In genomic region chr13:52818760-52819159, GRCm38 (mm10) we compare ENCODE assay signal across 8 mouse cellular contexts.
DNase-seq lines count a peak whose midpoint lies in the region; ATAC-seq and TF ChIP-seq lines count a peak whose summit lies in the region.

No protein-coding gene starts in this region.

- H3K27ac ChIP-seq in embryonic facial prominence, embryonic 10.5 days (replicated peaks): peak overlapping the region; percentile 54
- peak overlapping the region; percentile 89 for H3K27ac ChIP-seq in heart, embryonic 16.5 days (ENCODE audit: low read length)
- peak overlapping the region; percentile 24; the same call in 1 of the 2 replicates for H3K27ac ChIP-seq in limb, embryonic 12.5 days
- H3K27ac ChIP-seq in hindbrain, embryonic 11.5 days (ENCODE audit: low read depth, low read length): no peak overlapping the region

- H3K4me2 ChIP-seq in heart, embryonic 16.5 days (ENCODE audit: low read depth, low read length): peak overlapping the region; percentile 22
- 0 out of 2 replicates have a peak overlapping the region, but pooled peaks have one; percentile 5 for H3K4me2 ChIP-seq in limb, embryonic 12.5 days
- peak overlapping the region; percentile 48 for H3K4me2 ChIP-seq in myocyte (ENCODE audit: low read depth)
- no peak overlapping the region for H3K4me2 ChIP-seq in hindbrain, embryonic 11.5 days (replicated peaks; ENCODE audit: low read depth, low read length)

- H3K4me1 ChIP-seq in embryonic facial prominence, embryonic 10.5 days: peaks cover 62% of the 10 kb centered on the region
- peaks cover 43% of the 10 kb centered on the region for H3K4me1 ChIP-seq in heart, embryonic 16.5 days (ENCODE audit: control insufficient read depth, insufficient read depth, low read length)
- peaks cover 56% of the 10 kb centered on the region for H3K4me1 ChIP-seq in limb, embryonic 12.5 days (replicated peaks)
- H3K4me1 ChIP-seq in hindbrain, embryonic 11.5 days (replicated peaks; ENCODE audit: control insufficient read depth, insufficient read depth, low read length): peaks cover 7% of the 10 kb centered on the region; the same call in 1 of the 2 replicates

- H3K36me3 ChIP-seq in embryonic facial prominence, embryonic 10.5 days (replicated peaks): no peaks in the 10 kb centered on the region
- H3K36me3 ChIP-seq in heart, embryonic 16.5 days (ENCODE audit: control insufficient read depth, insufficient read depth): no peaks in the 10 kb centered on the region
- H3K36me3 ChIP-seq in limb, embryonic 12.5 days: no peaks in the 10 kb centered on the region
- H3K36me3 ChIP-seq in myocyte (ENCODE audit: control insufficient read depth, insufficient read depth): no peaks in the 10 kb centered on the region
- no peaks in the 10 kb centered on the region for H3K36me3 ChIP-seq in hindbrain, embryonic 11.5 days (ENCODE audit: control insufficient read depth, insufficient read depth, low read length)

- TF ChIP-seq POLR2A in myocyte (IDR thresholded peaks at IDR 0.05; ENCODE audit: insufficient read length, low read depth): no peak

- H3K27me3 ChIP-seq in embryonic facial prominence, embryonic 10.5 days (replicated peaks; ENCODE audit: low read depth, poor library complexity, severe bottlenecking): 0 out of 2 replicates have a peak, but pooled peaks cover 14% of the 10 kb centered on the region
- no peaks in the 10 kb centered on the region for H3K27me3 ChIP-seq in heart, embryonic 16.5 days (ENCODE audit: control insufficient read depth, insufficient read depth, low read length)
- H3K27me3 ChIP-seq in limb, embryonic 12.5 days: no peaks in the 10 kb centered on the region
- no peaks in the 10 kb centered on the region for H3K27me3 ChIP-seq in myocyte (ENCODE audit: control insufficient read depth, insufficient read depth, insufficient read length)
- H3K27me3 ChIP-seq in hindbrain, embryonic 11.5 days (ENCODE audit: control insufficient read depth, insufficient read depth, low read length): peaks cover 2% of the 10 kb centered on the region; the same call in 1 of the 2 replicates

- H3ac ChIP-seq in myocyte (ENCODE audit: control insufficient read depth, insufficient read length): no peak overlapping the region

- 0 out of 2 replicates have a peak overlapping the region, but pooled peaks have one; percentile 13 for H3K4me3 ChIP-seq in embryonic facial prominence, embryonic 10.5 days
- no peak overlapping the region for H3K4me3 ChIP-seq in heart, embryonic 16.5 days (ENCODE audit: low read length)
- H3K4me3 ChIP-seq in limb, embryonic 12.5 days (replicated peaks): no peak overlapping the region
- H3K4me3 ChIP-seq in myocyte: no peak overlapping the region
- no peak overlapping the region for H3K4me3 ChIP-seq in hindbrain, embryonic 11.5 days (ENCODE audit: low read depth, low read length)

- no peaks in the 10 kb centered on the region for H3K79me2 ChIP-seq in myocyte (ENCODE audit: control insufficient read depth, insufficient read depth)

- ATAC-seq in heart, embryonic 16.5 days (replicated peaks; ENCODE audit: extremely low read depth, insufficient read depth, low FRiP score): peak; percentile 71
- ATAC-seq in limb, embryonic 12.5 days (ENCODE audit: insufficient number of reproducible peaks, insufficient read depth, low FRiP score, low TSS enrichment, low read depth): no peak
- ATAC-seq in hindbrain, embryonic 11.5 days (ENCODE audit: low FRiP score): no peak

- H3K9me3 ChIP-seq in embryonic facial prominence, embryonic 10.5 days: no peaks in the 10 kb centered on the region
- H3K9me3 ChIP-seq in heart, embryonic 16.5 days (replicated peaks; ENCODE audit: control insufficient read depth, low read length): no peaks in the 10 kb centered on the region
- no peaks in the 10 kb centered on the region for H3K9me3 ChIP-seq in limb, embryonic 12.5 days
- no peaks in the 10 kb centered on the region for H3K9me3 ChIP-seq in hindbrain, embryonic 11.5 days (ENCODE audit: control insufficient read depth, low read length)

- peak overlapping the region; percentile 54 for H3K9ac ChIP-seq in heart, embryonic 16.5 days (ENCODE audit: low read length)
- H3K9ac ChIP-seq in limb, embryonic 12.5 days (replicated peaks): 0 out of 2 replicates have a peak overlapping the region, but pooled peaks have one; percentile 24
- no peak overlapping the region for H3K9ac ChIP-seq in hindbrain, embryonic 11.5 days (ENCODE audit: low read depth, low read length)

- WGBS in embryonic facial prominence, embryonic 10.5 days: 28% methylated on average over 3 of the region's 3 CpGs
- WGBS in heart, embryonic 16.5 days: 8% methylated on average over 3 of the region's 3 CpGs
- 17% methylated on average over 3 of the region's 3 CpGs for WGBS in limb, embryonic 12.5 days
- 29% methylated on average over 3 of the region's 3 CpGs for WGBS in hindbrain, embryonic 11.5 days

- DNase-seq in urinary bladder, adult 18-20 months (ENCODE audit: low spot score in 2 of 2): peak; percentile 59 to 73
- no peak for DNase-seq in urinary bladder, postnatal 10 days (ENCODE audit: low spot score)
- DNase-seq in embryonic facial prominence, embryonic 10.5 days (ENCODE audit: low spot score): peak; percentile 50
- DNase-seq in spleen, postnatal 36 days (ENCODE audit: low spot score in 2 of 2): no peak
- DNase-seq in hindbrain, embryonic 11.5 days (ENCODE audit: low spot score): no peak

TF ChIP-seq in myocyte, 11 proteins besides CTCF, POLR2A, EP300 and RAD21:
- no peak for TF ChIP-seq SRF (IDR thresholded peaks at IDR 0.05; ENCODE audit: control insufficient read depth, insufficient read length, low read depth)
- TF ChIP-seq TCF12 (IDR thresholded peaks at IDR 0.05; ENCODE audit: insufficient read depth, poor library complexity, severe bottlenecking): no peak
- TF ChIP-seq TCF3 (IDR thresholded peaks at IDR 0.05; ENCODE audit: insufficient read length, low read depth): no peak
- TF ChIP-seq MYOD1 (IDR thresholded peaks at IDR 0.05; ENCODE audit: control insufficient read depth in 1 of 3, insufficient read length in 2 of 3, low read depth in 2 of 3): no peak
- no peak for TF ChIP-seq REST (IDR thresholded peaks at IDR 0.05; ENCODE audit: insufficient read depth, insufficient read length)
- TF ChIP-seq E2F4 (IDR thresholded peaks at IDR 0.05; ENCODE audit: insufficient read depth): no peak
- TF ChIP-seq POLR2AphosphoS2 (IDR thresholded peaks at IDR 0.05; ENCODE audit: insufficient read length, low read depth): no peak
- no peak for TF ChIP-seq USF1 (IDR thresholded peaks at IDR 0.05; ENCODE audit: low read depth)
- no peak for TF ChIP-seq MYOG (IDR thresholded peaks at IDR 0.05; ENCODE audit: control insufficient read depth in 1 of 3, insufficient read depth in 1 of 3, insufficient read length in 2 of 3, low read depth in 2 of 3)
- TF ChIP-seq MAX (IDR thresholded peaks at IDR 0.05; ENCODE audit: low read depth): no peak
- TF ChIP-seq CEBPB (IDR thresholded peaks at IDR 0.05; ENCODE audit: insufficient read depth, poor library complexity, severe bottlenecking): no peak

Comparison
In these comparisons a context has a peak if more than half of its experiments do, and no peak if none do; other contexts are left out.
1. DNase-seq: peak in urinary bladder, adult 18-20 months (2 of 2) and embryonic facial prominence, embryonic 10.5 days (single experiment); none in urinary bladder, postnatal 10 days (single experiment), spleen, postnatal 36 days (0 of 2) and hindbrain, embryonic 11.5 days (single experiment).